In the genomic region with DNA sequence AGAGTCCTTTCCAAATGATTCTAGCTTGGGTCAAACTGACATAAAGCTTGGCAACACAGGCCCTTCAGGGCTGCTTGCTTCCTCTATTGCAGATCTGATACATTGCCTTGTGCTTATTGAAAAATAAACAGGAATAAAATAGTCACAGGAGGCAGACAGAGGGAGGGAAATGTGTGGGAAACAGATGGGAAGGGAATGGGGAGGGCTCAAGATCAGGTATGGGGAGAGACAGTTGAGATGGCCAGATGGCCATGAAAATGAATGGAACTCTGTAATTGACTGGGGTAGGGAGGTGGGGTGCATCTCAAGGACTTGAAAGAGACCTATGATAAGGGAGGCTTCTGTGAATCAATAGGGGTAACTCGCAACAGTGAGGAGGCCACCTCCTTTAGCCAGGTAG, we compare ENCODE assay signal across 25 mouse cellular contexts.
DNase-seq lines count a peak whose midpoint lies in the region; ATAC-seq and TF ChIP-seq lines count a peak whose summit lies in the region.
"Had no signal": no experiment of that assay in that cellular context is flagged by ENCODE, and none has a peak within 500 bp of the region (broad histone marks: within the 10 kb centered on the region; RNA-seq: fewer than 3 reads in every experiment).

No protein-coding gene starts in this region.

- TF ChIP-seq CTCF in layer of hippocampus, adult 2 months (conservative IDR thresholded peaks at IDR 0.05): no peak

- DNase-seq in cerebellum, postnatal 4 days (ENCODE audit: low spot score in 2 of 2): no peak
- no peak for DNase-seq in layer of hippocampus, adult 2 months (ENCODE audit: low spot score in 2 of 2)
- DNase-seq in layer of hippocampus, postnatal 14 days (ENCODE audit: low spot score in 2 of 2): no peak
- peak; percentile 83 for DNase-seq in cerebellum, adult 9-10 months
- peak; percentile 28 to 39 for DNase-seq in cerebellum, postnatal 36 days
- DNase-seq in natural killer cell, adult 2 months (ENCODE audit: low spot score in 2 of 2): no peak
- DNase-seq in heart, adult 8-10 months (ENCODE audit: low spot score): no peak
- DNase-seq: adrenal gland, postnatal 14 days; forebrain, postnatal 0 days; gastrocnemius, adult 2 months; gastrocnemius, postnatal 14 days; heart, adult 11 months; heart, postnatal 10 days; heart, postnatal 36 days; kidney, adult 11 months; kidney, adult 8-10 months had no signal

- ATAC-seq in cerebellum, adult (ENCODE audit: insufficient number of reproducible peaks, low FRiP score, low TSS enrichment): peak; percentile 87
- ATAC-seq: forebrain, embryonic 14.5 days; forebrain, postnatal 0 days; hindbrain, embryonic 16.5 days; intestine, embryonic 15.5 days; Patski had no signal

- H3K27ac ChIP-seq in layer of hippocampus, adult 2 months: peak overlapping the region; percentile 23; the same call in 1 of the 2 replicates
- H3K27ac ChIP-seq: gastrocnemius, adult 2 months; heart, embryonic 15.5 days; hindbrain, embryonic 10.5 days; hindbrain, embryonic 13.5 days; intestine, embryonic 15.5 days had no signal

- H3K4me3 ChIP-seq in layer of hippocampus, adult 2 months: no peak overlapping the region
- H3K4me3 ChIP-seq: gastrocnemius, adult 2 months; heart, embryonic 12.5 days; heart, embryonic 15.5 days; hindbrain, embryonic 10.5 days; hindbrain, embryonic 13.5 days; intestine, embryonic 15.5 days had no signal

Comparison
In these comparisons a context has a peak if more than half of its experiments do, and no peak if none do; other contexts are left out.
1. DNase-seq: peak in cerebellum, adult 9-10 months (single experiment) and cerebellum, postnatal 36 days (2 of 2); none in cerebellum, postnatal 4 days (0 of 2), layer of hippocampus, adult 2 months (0 of 2), layer of hippocampus, postnatal 14 days (0 of 2), natural killer cell, adult 2 months (0 of 2) and heart, adult 8-10 months (single experiment).